Mouse (Mus musculus) forebrain, embryonic 13.5 days (tissue): ENCODE results near the gene Bean1. TPM values are rescaled to one million over a fixed set of nuclear protein-coding genes. Genes with fewer than 3 reads are reported as not detected.

Source experiments
- ATAC-seq: fragments of 200-750 bp; cut with Nextera tagmentation; 2 replicates; pipeline ENCODE4 v1.8.0; 2017
- H3K27ac ChIP-seq: fragments of 300-500 bp; sonication (generic); 2 replicates; pipeline ENCODE4 v1.5.1; 2015; ENCODE audit warnings: inconsistent platforms, mild to moderate bottlenecking, moderate library complexity
- H3K27me3 ChIP-seq: fragments of 300-500 bp; sonication (generic); 2 replicates; pipeline ENCODE4 v1.6.1; 2015; ENCODE audit warnings: mild to moderate bottlenecking, inconsistent platforms
- H3K36me3 ChIP-seq: fragments of 300-500 bp; sonication (generic); 2 replicates; pipeline ENCODE4 v1.6.1; 2015; ENCODE audit warnings: mild to moderate bottlenecking, inconsistent platforms; ENCODE audit not compliant: poor library complexity, severe bottlenecking
- H3K4me1 ChIP-seq: fragments of 300-500 bp; sonication (generic); 2 replicates; pipeline ENCODE4 v1.6.1; 2015; ENCODE audit warnings: inconsistent platforms
- H3K4me2 ChIP-seq: fragments of 300-500 bp; sonication (generic); 2 replicates; pipeline ENCODE4 v1.6.1; 2015; ENCODE audit warnings: inconsistent platforms, mild to moderate bottlenecking, moderate library complexity
- H3K4me3 ChIP-seq: fragments of 300-500 bp; sonication (generic); 2 replicates; pipeline ENCODE4 v1.5.1; 2015; ENCODE audit warnings: mild to moderate bottlenecking, inconsistent platforms
- H3K9ac ChIP-seq: fragments of 300-500 bp; sonication (generic); 2 replicates; pipeline ENCODE4 v1.6.1; 2015; ENCODE audit warnings: mild to moderate bottlenecking, inconsistent platforms
- H3K9me3 ChIP-seq: fragments of 300-500 bp; sonication (generic); replicated peaks from 2 replicates; pipeline ENCODE4 v1.6.1; 2016; ENCODE audit warnings: inconsistent platforms
- WGBS: fragments of 180-500 bp; shearing (Covaris S2); methylation state at CpG from one replicate; pipeline ENCODE4 v1.1.7; 2015; 5-methylcytosine and 5-hydroxymethylcytosine counted together
- polyA plus RNA-seq: library from polyadenylated mRNA; unstranded; fragments of >200 nt; fragmentation: Nextera tagmentation; extraction: Ambion mirVana; gene quantifications from 2 replicates; pipeline ENCODE4 v1.2.1, GENCODE M21; 2015

Gene Bean1
- 0.75 and 0.87 TPM in 2 replicates for polyA plus RNA-seq

GRCm38 (mm10) chr8:104170118-104171049 is at the start of gene Bean1:
Gene Bean1 (plus strand): TSS chr8:104170442.
- Histone ChIP-seq H3K27me3 (peaks cover 43% of the 10 kb centered on the region), H3K36me3 (no peaks in the 10 kb centered on the region), H3K4me1 (peaks cover 10% of the 10 kb centered on the region), H3K9ac (peak within 1 kb of the TSS; percentile 77), H3K4me2 (peak within 1 kb of the TSS; percentile 91), H3K9me3 (no peaks in the 10 kb centered on the region), H3K4me3 (peak within 1 kb of the TSS; percentile 65), H3K27ac (no peak within 1 kb of the TSS)
- WGBS, result 3% methylated on average over 61 of the region's 87 CpGs
- ATAC-seq, result peak; percentile 92

- Histone ChIP-seq H3K9ac (no peak overlapping the region), H3K9me3 (no peaks in the 10 kb centered on the region), H3K27me3 (no peaks in the 10 kb centered on the region), H3K27ac (no peak overlapping the region), H3K4me3 (no peak overlapping the region), H3K4me2 (no peak overlapping the region), H3K4me1 (no peaks in the 10 kb centered on the region), H3K36me3 (no peaks in the 10 kb centered on the region)
- WGBS, result 88% methylated on average over 12 of the region's 12 CpGs
- ATAC-seq, result no peak
Observed at GRCm38 (mm10) chr8:104121640-104122416, 48.4 kb upstream of the Bean1 start.

GRCm38 (mm10) chr8:104123080-104123657 is 47.1 kb upstream of the Bean1 start:
- H3K4me3 ChIP-seq, result no peak overlapping the region
- no peak overlapping the region for H3K4me2 ChIP-seq
- WGBS, result 90% methylated on average over 2 of the region's 2 CpGs
- ATAC-seq, result no peak
- no peaks in the 10 kb centered on the region for H3K4me1 ChIP-seq
- H3K27ac ChIP-seq, result no peak overlapping the region
- no peak overlapping the region for H3K9ac ChIP-seq
- H3K27me3 ChIP-seq, result no peaks in the 10 kb centered on the region
- H3K9me3 ChIP-seq, result no peaks in the 10 kb centered on the region
- no peaks in the 10 kb centered on the region for H3K36me3 ChIP-seq

DNA sequence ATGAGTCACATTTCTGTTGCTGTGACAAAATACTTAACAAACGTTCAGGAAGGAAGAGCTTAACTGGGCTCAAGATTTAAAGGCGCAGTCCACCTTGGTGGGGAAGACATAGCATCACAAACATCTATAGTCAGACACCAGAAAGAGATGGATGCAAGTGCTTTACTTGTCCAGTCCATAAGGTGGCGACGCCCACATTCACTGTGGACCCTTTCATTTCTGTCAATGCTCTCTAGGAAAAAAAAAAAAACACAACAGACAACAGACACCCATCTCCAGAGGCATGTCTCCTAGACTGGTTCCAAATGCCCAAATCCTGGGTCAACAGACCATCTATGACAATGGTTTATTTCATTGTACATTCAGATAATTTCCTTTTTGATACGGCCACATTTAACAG is 45.7 kb upstream of the Bean1 start:
- Histone ChIP-seq H3K27ac (no peak overlapping the region), H3K27me3 (no peaks in the 10 kb centered on the region), H3K9ac (no peak overlapping the region), H3K4me1 (no peaks in the 10 kb centered on the region), H3K4me3 (no peak overlapping the region), H3K9me3 (no peaks in the 10 kb centered on the region), H3K4me2 (no peak overlapping the region), H3K36me3 (no peaks in the 10 kb centered on the region)
- 89% methylated on average over 5 of the region's 5 CpGs for WGBS
- ATAC-seq, result no peak

- ATAC-seq, result peak; percentile 82; the same call in 1 of the 2 replicates
Observed at GRCm38 (mm10) chr8:104127160-104127883, 42.9 kb upstream of the Bean1 start.

DNA sequence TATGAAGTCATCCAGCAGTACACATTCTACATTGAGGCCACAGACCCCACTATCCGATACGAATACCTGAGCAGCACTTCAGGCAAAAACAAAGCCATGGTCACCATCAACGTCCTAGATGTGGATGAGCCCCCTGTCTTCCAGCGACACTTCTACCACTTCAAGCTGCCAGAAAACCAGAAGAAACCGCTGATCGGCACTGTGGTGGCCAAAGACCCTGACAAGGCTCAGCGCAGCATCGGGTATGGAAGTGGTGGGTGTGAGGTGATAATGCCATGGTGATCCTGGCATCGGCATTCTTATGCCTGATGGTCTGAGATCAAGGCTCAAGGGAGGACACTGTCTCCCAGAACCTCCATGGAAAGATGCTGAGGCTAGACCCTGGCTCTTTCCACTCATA is 39.3 kb upstream of the Bean1 start:
- WGBS, result 96% methylated on average over 9 of the region's 9 CpGs
- H3K9ac ChIP-seq, result no peak overlapping the region
- no peak for ATAC-seq

More at GRCm38 (mm10) chr8:104127160-104127883, 42.9 kb upstream of the Bean1 start:
- H3K4me1 ChIP-seq, result no peaks in the 10 kb centered on the region
- no peaks in the 10 kb centered on the region for H3K27me3 ChIP-seq
- WGBS, result 68% methylated on average over 4 of the region's 4 CpGs
- no peak overlapping the region for H3K9ac ChIP-seq
- no peaks in the 10 kb centered on the region for H3K36me3 ChIP-seq
- H3K4me3 ChIP-seq, result no peak overlapping the region
- H3K27ac ChIP-seq, result no peak overlapping the region
- H3K9me3 ChIP-seq, result no peaks in the 10 kb centered on the region
- H3K4me2 ChIP-seq, result no peak overlapping the region

GRCm38 (mm10) chr8:104131414-104131975 is 38.7 kb upstream of the Bean1 start:
- WGBS, result 62% methylated on average over 7 of the region's 7 CpGs
- ATAC-seq, result no peak
- Histone ChIP-seq H3K4me1 (no peaks in the 10 kb centered on the region), H3K4me2 (no peak overlapping the region), H3K27ac (no peak overlapping the region), H3K9me3 (no peaks in the 10 kb centered on the region), H3K27me3 (no peaks in the 10 kb centered on the region), H3K36me3 (no peaks in the 10 kb centered on the region), H3K4me3 (no peak overlapping the region), H3K9ac (no peak overlapping the region)

More for the DNA sequence above, 39.3 kb upstream of the Bean1 start:
- H3K4me2 ChIP-seq, result no peak overlapping the region
- H3K27me3 ChIP-seq, result no peaks in the 10 kb centered on the region
- no peaks in the 10 kb centered on the region for H3K4me1 ChIP-seq
- H3K36me3 ChIP-seq, result no peaks in the 10 kb centered on the region
- no peak overlapping the region for H3K4me3 ChIP-seq
- no peak overlapping the region for H3K27ac ChIP-seq
- no peaks in the 10 kb centered on the region for H3K9me3 ChIP-seq

DNA sequence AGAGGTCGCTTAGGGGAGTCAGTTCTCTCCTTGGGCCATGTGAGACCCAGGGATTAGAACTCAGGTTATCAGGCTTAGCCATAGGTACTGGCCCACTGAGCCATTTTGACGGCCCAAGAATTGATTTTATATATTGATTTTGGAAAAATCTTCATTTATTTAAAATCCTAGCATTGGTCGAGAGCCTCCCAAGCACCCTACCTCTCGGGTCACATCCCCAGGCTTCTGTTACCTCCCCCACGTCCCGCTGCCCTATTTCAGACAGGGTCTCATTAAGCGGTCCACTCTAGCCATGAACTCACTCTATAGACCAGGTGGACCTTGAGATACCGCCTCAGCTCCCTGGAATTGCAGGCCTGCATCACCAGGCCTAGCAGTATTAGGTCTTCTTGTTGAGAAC is 35.7 kb upstream of the Bean1 start:
- WGBS, result 95% methylated on average over 8 of the region's 8 CpGs
- Histone ChIP-seq H3K9ac (no peak overlapping the region), H3K4me1 (no peaks in the 10 kb centered on the region), H3K36me3 (no peaks in the 10 kb centered on the region), H3K27me3 (no peaks in the 10 kb centered on the region), H3K9me3 (no peaks in the 10 kb centered on the region), H3K27ac (no peak overlapping the region), H3K4me3 (no peak overlapping the region), H3K4me2 (no peak overlapping the region)
- no peak for ATAC-seq

DNA sequence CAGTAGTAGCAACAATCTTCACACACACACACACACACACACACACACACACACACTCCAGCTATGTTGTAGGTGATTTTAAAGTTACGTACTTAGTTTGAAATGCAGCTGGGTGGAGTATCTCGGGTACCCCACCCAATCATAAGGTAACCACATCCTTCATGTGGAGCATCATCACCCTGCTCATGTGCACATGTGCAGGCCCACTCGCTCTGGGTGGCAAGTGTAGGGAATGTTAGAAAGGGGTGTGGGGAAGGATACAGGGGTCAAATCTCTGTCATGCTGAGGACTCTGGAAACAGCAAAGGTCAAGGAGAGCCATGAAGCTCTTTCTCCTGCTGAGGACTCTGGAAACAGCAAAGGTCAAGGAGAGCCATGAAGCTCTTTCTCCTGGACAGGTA is 34.0 kb upstream of the Bean1 start:
- Histone ChIP-seq H3K9me3 (no peaks in the 10 kb centered on the region), H3K9ac (no peak overlapping the region), H3K27ac (no peak overlapping the region), H3K4me3 (no peak overlapping the region), H3K36me3 (no peaks in the 10 kb centered on the region), H3K27me3 (no peaks in the 10 kb centered on the region), H3K4me2 (no peak overlapping the region), H3K4me1 (no peaks in the 10 kb centered on the region)
- 95% methylated on average over 3 of the region's 3 CpGs for WGBS
- no peak for ATAC-seq

DNA sequence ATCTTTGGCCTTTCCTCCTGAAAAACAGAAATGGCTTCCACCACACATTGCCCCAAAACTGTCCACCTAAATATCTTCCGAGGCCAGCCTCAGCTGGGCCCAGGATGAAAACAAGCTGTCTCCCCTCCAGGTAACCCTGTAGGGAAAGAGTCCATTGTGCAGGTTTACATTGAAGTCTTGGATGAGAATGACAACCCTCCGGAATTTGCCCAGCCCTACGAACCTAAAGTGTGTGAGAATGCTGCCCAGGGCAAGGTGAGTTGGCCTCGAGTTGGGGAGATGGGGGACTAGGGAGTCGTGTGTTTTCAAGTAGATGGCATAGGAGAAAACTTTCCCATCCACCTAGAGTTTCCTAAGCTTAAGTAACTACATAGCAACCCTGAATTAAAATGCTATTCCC is 32.6 kb upstream of the Bean1 start:
- no peak for ATAC-seq
- Histone ChIP-seq H3K9ac (no peak overlapping the region), H3K27ac (no peak overlapping the region), H3K36me3 (no peaks in the 10 kb centered on the region), H3K4me1 (no peaks in the 10 kb centered on the region), H3K4me2 (no peak overlapping the region), H3K27me3 (no peaks in the 10 kb centered on the region), H3K9me3 (no peaks in the 10 kb centered on the region), H3K4me3 (no peak overlapping the region)
- WGBS, result 88% methylated on average over 5 of the region's 5 CpGs

- Histone ChIP-seq H3K4me2 (no peak overlapping the region), H3K9ac (no peak overlapping the region), H3K27me3 (no peaks in the 10 kb centered on the region), H3K4me3 (no peak overlapping the region), H3K4me1 (no peaks in the 10 kb centered on the region), H3K9me3 (no peaks in the 10 kb centered on the region), H3K36me3 (no peaks in the 10 kb centered on the region), H3K27ac (no peak overlapping the region)
- ATAC-seq, result no peak
- WGBS, result 94% methylated on average over 13 of the region's 13 CpGs
Observed at GRCm38 (mm10) chr8:104140611-104141010, 29.6 kb upstream of the Bean1 start.
